Mouse (Mus musculus) v-Abl transformed pro-B cells (cell line): ENCODE measurements around the gene Abhd17c.
"Not testable (repeated sequence)": the region's sequence is repeated elsewhere in the genome, so short reads cannot be mapped to it uniquely, and the experiment has no call there.

Experiments used
- in situ Hi-C, 2 experiments: fragments of 400-800 bp; cut with MboI; formaldehyde crosslinking; loops; one replicate each; pipeline ENCODE4 v1.15.1; 2025; ENCODE audit not compliant: unreplicated experiment in 2 of 2

Gene Abhd17c

GRCm38 (mm10) chr7:84151001-84151959, at the start of gene Abhd17c:
Gene Abhd17c (minus strand): TSS chr7:84151893.
- in situ Hi-C loops, result loop anchor here in 1 of 2 experiments (10.0 kb wide), 1 partner anchor 496 kb away; no protein-coding TSS in a partner anchor

- in situ Hi-C loops, result no loop called here
These were observed 45.6 kb upstream of the Abhd17c start for GRCm38 (mm10) chr7:84197208-84197860.

- in situ Hi-C loops, result no loop called here
These were observed 44.5 kb upstream of the Abhd17c start for GRCm38 (mm10) chr7:84196221-84196620.

GRCm38 (mm10) chr7:84192256-84192655, 40.6 kb upstream of the Abhd17c start:
- in situ Hi-C loops, result no loop called here

GRCm38 (mm10) chr7:84191476-84191875, 39.8 kb upstream of the Abhd17c start:
- in situ Hi-C loops, result no loop called here

GRCm38 (mm10) chr7:84188196-84188595, 36.5 kb upstream of the Abhd17c start:
- in situ Hi-C loops, result no loop called here

GRCm38 (mm10) chr7:84185196-84185595, 33.5 kb upstream of the Abhd17c start:
- in situ Hi-C loops, result no loop called here

GRCm38 (mm10) chr7:84184703-84185102, 33.0 kb upstream of the Abhd17c start:
- in situ Hi-C loops, result no loop called here

GRCm38 (mm10) chr7:84178809-84179208, 27.1 kb upstream of the Abhd17c start:
- in situ Hi-C loops, result not testable (repeated sequence)

GRCm38 (mm10) chr7:84174655-84175448, 23.2 kb upstream of the Abhd17c start:
- in situ Hi-C loops, result no loop called here

- in situ Hi-C loops, result no loop called here
These were observed 21.7 kb upstream of the Abhd17c start for GRCm38 (mm10) chr7:84173394-84173793.

GRCm38 (mm10) chr7:84171177-84171787, 19.6 kb upstream of the Abhd17c start:
- in situ Hi-C loops, result no loop called here

- in situ Hi-C loops, result loop anchor here (10.0 kb wide), 1 partner anchor 54 kb away; no protein-coding TSS in a partner anchor
These were observed 16.7 kb upstream of the Abhd17c start for GRCm38 (mm10) chr7:84168355-84168754.

- in situ Hi-C loops, result loop anchor here (10.0 kb wide), 1 partner anchor 52 kb away; no protein-coding TSS in a partner anchor
These were observed 15.2 kb upstream of the Abhd17c start for GRCm38 (mm10) chr7:84166721-84167419.

- in situ Hi-C loops, result loop anchor here (10.0 kb wide), 1 partner anchor 51 kb away; no protein-coding TSS in a partner anchor
These were observed 14.3 kb upstream of the Abhd17c start for GRCm38 (mm10) chr7:84166007-84166406.

- in situ Hi-C loops, result loop anchor here (10.0 kb wide), 1 partner anchor 50 kb away; no protein-coding TSS in a partner anchor
These were observed 13.6 kb upstream of the Abhd17c start for GRCm38 (mm10) chr7:84165288-84165687.

- in situ Hi-C loops, result loop anchor here (10.0 kb wide), 1 partner anchor 50 kb away; no protein-coding TSS in a partner anchor
These were observed 13.2 kb upstream of the Abhd17c start for GRCm38 (mm10) chr7:84164880-84165279.

- in situ Hi-C loops, result loop anchor here (10.0 kb wide), 1 partner anchor 50 kb away; no protein-coding TSS in a partner anchor
These were observed 12.7 kb upstream of the Abhd17c start for GRCm38 (mm10) chr7:84164419-84164818.

GRCm38 (mm10) chr7:84163585-84163984, 11.9 kb upstream of the Abhd17c start:
- in situ Hi-C loops, result loop anchor here (10.0 kb wide), 1 partner anchor 49 kb away; no protein-coding TSS in a partner anchor
